Mouse (Mus musculus): Measurements from ENCODE around the gene Inpp5a. TPM values are rescaled to one million over a fixed set of nuclear protein-coding genes. Genes with fewer than 3 reads are reported as not detected.

The Inpp5a gene
- total and polyA plus RNA-seq, 2 experiments from 2014 or later = 43.4 to 65.2 TPM

DNA sequence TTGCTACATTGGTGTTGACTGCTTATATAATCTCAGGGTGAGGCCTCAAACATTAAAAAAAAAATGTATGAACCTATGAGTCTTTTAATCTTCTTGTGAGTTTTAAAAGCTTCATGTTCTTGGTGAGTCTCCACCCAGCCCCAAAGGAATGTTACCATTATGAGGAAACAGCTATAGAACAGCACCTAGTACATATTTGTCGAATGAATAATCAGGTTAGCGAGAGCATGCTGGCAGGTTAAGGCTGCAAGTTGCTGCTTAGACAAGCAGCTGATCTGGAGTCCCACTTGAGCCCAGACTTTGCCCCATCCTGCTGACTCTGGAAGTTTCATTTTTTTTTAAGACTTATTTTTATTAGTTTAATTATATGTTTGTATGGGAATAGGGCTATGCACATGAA, 6.1 kb upstream of the Inpp5a start:
- DNase-seq (ENCODE audit: low spot score) = no peak
- Histone ChIP-seq H3K27me3 (ENCODE audit: control insufficient read depth, insufficient read depth, low read length) (no peaks in the 10 kb centered on the region), H3K9ac (replicated peaks; ENCODE audit: low read depth, low read length) (no peak overlapping the region), H3K27ac (ENCODE audit: low read depth) (no peak overlapping the region), H3K4me3 (ENCODE audit: low read depth, low read length) (no peak overlapping the region), H3K9me3 (replicated peaks; ENCODE audit: control insufficient read depth, low read length) (no peaks in the 10 kb centered on the region), H3K36me3 (replicated peaks; ENCODE audit: control insufficient read depth, insufficient read depth, low read length) (no peaks in the 10 kb centered on the region), H3K4me2 (ENCODE audit: low read depth, low read length) (no peak overlapping the region), H3K4me1 (ENCODE audit: control insufficient read depth, insufficient read depth) (peaks cover 2% of the 10 kb centered on the region; the same call in 1 of the 2 replicates)
- TF ChIP-seq EP300 (IDR thresholded peaks at IDR 0.05; ENCODE audit: low read depth) (no peak), CTCF (IDR thresholded peaks at IDR 0.05; ENCODE audit: low read depth) (no peak)
- ATAC-seq (ENCODE audit: insufficient read depth, low read depth) = no peak
- WGBS = 80% methylated on average over 2 of the region's 2 CpGs

- H3K4me3 ChIP-seq (ENCODE audit: low read depth, low read length) = no peak overlapping the region
- DNase-seq (ENCODE audit: low spot score) (no peak), ATAC-seq (ENCODE audit: insufficient read depth, low read depth) (no peak)
- H3K9ac ChIP-seq (replicated peaks; ENCODE audit: low read depth, low read length) = no peak overlapping the region
- H3K27ac ChIP-seq (ENCODE audit: low read depth) = no peak overlapping the region
- H3K9me3 ChIP-seq (replicated peaks; ENCODE audit: control insufficient read depth, low read length) = no peaks in the 10 kb centered on the region
- no peaks in the 10 kb centered on the region for H3K36me3 ChIP-seq (replicated peaks; ENCODE audit: control insufficient read depth, insufficient read depth, low read length)
- TF ChIP-seq EP300 (IDR thresholded peaks at IDR 0.05; ENCODE audit: low read depth) (no peak), CTCF (IDR thresholded peaks at IDR 0.05; ENCODE audit: low read depth) (no peak)
- H3K4me1 ChIP-seq (ENCODE audit: control insufficient read depth, insufficient read depth) = peaks cover 7% of the 10 kb centered on the region; the same call in 1 of the 2 replicates
- no peaks in the 10 kb centered on the region for H3K27me3 ChIP-seq (ENCODE audit: control insufficient read depth, insufficient read depth, low read length)
- no peak overlapping the region for H3K4me2 ChIP-seq (ENCODE audit: low read depth, low read length)
- 91% methylated on average over 1 of the region's 1 CpGs for WGBS
These were observed 4.4 kb upstream of the Inpp5a start for GRCm38 (mm10) chr7:139384500-139384899.

DNA sequence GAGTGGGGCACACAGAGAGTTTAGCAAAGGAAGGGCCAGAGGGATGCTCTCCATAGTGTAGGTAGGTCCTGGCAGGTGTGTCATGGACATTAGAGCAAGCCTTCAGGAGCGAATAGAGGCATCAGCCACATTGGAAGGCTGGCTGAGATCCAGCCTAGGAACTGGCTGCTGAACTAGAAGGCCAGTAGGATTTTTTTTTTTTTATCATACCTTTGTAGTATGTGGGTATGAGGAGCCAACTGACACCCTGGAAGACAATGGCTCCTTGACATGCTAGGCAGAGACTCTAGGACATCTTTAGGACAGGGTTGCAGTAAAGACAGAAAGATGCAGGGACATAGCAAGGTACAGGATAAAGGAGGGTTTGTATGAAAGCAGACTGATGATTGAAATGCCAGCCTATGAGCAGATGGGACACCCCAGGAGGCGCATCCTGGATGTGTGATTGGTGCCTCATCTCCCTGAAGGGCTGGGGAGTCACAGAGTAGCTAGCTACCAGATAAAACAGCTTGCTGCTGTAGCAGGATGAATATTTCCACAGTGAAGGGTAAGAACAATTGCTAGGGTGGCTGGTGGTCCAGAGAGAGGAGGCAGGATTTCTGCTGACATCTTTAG, 3.9 kb upstream of the Inpp5a start:
- no peaks in the 10 kb centered on the region for H3K36me3 ChIP-seq (replicated peaks; ENCODE audit: control insufficient read depth, insufficient read depth, low read length)
- no peak for TF ChIP-seq CTCF (IDR thresholded peaks at IDR 0.05; ENCODE audit: low read depth)
- TF ChIP-seq EP300 (IDR thresholded peaks at IDR 0.05; ENCODE audit: low read depth) = no peak
- no peak overlapping the region for H3K9ac ChIP-seq (replicated peaks; ENCODE audit: low read depth, low read length)
- WGBS = 72% methylated on average over 2 of the region's 2 CpGs
- no peaks in the 10 kb centered on the region for H3K27me3 ChIP-seq (ENCODE audit: control insufficient read depth, insufficient read depth, low read length)
- H3K9me3 ChIP-seq (replicated peaks; ENCODE audit: control insufficient read depth, low read length) = no peaks in the 10 kb centered on the region
- peaks cover 10% of the 10 kb centered on the region for H3K4me1 ChIP-seq (ENCODE audit: control insufficient read depth, insufficient read depth)
- H3K4me2 ChIP-seq (ENCODE audit: low read depth, low read length) = no peak overlapping the region
- DNase-seq (ENCODE audit: low spot score) = no peak
- ATAC-seq (ENCODE audit: insufficient read depth, low read depth) = no peak
- no peak overlapping the region for H3K27ac ChIP-seq (ENCODE audit: low read depth)
- no peak overlapping the region for H3K4me3 ChIP-seq (ENCODE audit: low read depth, low read length)

DNA sequence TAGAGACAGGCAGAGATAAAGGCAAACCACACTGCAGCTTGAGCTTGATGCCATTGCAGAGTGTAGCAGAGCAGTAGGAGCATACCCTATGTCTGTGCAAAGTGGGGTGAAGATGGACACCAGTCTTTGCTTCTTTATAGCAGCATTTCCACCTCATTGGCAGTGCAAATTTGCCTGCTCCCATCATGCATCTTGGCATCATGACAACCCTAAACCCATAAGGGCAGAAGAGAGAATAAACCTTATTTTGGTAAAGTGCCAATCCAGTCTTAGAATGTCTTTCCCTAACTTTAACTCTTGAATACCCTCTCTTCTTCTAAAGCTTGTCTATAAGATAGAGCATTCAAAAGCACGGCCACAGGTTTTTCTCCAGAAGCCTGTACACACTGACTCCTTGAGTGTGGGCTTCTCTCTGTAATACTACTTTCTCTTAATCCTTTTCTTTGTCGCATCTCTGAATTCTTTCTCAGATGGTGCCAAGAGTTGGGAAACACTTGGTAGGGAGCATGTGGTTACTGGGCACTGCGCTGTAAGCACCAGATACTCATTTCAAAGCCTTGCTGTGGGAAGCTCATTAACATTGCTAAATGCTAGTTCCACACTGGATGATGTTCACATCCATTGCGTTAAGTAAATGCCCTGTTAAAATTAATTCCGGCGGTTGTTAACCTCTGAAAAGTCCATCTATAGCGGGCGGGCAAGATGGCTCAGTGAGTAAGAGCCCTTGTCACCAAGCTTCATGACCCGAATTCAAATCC, 1.8 kb upstream of the Inpp5a start:
- ATAC-seq (ENCODE audit: insufficient read depth, low read depth) = no peak
- H3K36me3 ChIP-seq (replicated peaks; ENCODE audit: control insufficient read depth, insufficient read depth, low read length) = no peaks in the 10 kb centered on the region
- WGBS = 90% methylated on average over 9 of the region's 9 CpGs
- no peak overlapping the region for H3K27ac ChIP-seq (ENCODE audit: low read depth)
- no peak for TF ChIP-seq CTCF (IDR thresholded peaks at IDR 0.05; ENCODE audit: low read depth)
- TF ChIP-seq EP300 (IDR thresholded peaks at IDR 0.05; ENCODE audit: low read depth) = no peak
- no peak overlapping the region for H3K4me3 ChIP-seq (ENCODE audit: low read depth, low read length)
- no peaks in the 10 kb centered on the region for H3K27me3 ChIP-seq (ENCODE audit: control insufficient read depth, insufficient read depth, low read length)
- H3K4me1 ChIP-seq (ENCODE audit: control insufficient read depth, insufficient read depth) = peaks cover 31% of the 10 kb centered on the region
- DNase-seq (ENCODE audit: low spot score) = no peak
- H3K9me3 ChIP-seq (replicated peaks; ENCODE audit: control insufficient read depth, low read length) = no peaks in the 10 kb centered on the region
- H3K9ac ChIP-seq (replicated peaks; ENCODE audit: low read depth, low read length) = no peak overlapping the region
- no peak overlapping the region for H3K4me2 ChIP-seq (ENCODE audit: low read depth, low read length)

DNA sequence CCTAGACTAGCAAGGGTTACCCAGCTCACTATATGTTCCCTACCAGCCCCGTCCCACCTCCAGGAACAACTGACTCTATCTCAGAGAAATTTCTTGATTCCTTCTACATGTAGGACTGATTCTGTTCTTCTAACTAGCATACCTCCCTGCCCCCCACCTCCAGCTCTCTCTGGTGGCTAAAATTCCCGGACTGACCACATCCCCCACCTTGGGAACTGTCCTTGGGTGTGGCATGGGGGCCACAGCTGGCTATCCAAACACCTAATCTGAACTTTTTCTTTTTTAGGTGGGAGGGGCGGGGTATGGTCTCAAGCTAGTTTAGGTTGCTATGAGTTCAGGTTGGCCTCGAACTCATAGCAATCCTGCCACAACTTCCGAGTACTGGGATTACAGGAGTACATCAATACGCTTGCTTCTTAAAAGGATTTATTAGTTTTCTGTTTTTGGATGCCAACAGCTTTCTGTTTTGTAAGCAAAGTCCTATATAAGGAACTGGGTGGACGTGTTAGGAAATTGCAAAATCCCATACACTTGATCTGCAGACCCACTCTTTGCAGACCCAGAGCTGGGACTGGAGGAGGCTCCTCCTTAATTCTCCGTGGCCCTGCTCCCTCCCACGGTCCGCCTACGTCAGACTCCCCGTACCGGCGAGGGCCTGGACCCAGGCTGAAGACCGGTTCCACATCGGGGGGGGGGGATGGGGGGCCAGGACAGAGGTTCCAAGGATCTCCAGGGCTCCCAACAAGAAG, 814 bp upstream of the Inpp5a start:
- Histone ChIP-seq H3K4me1 (ENCODE audit: control insufficient read depth, insufficient read depth) (peaks cover 41% of the 10 kb centered on the region), H3K4me3 (ENCODE audit: low read depth, low read length) (peak overlapping the region; percentile 85), H3K36me3 (replicated peaks; ENCODE audit: control insufficient read depth, insufficient read depth, low read length) (no peaks in the 10 kb centered on the region), H3K27ac (ENCODE audit: low read depth) (peak overlapping the region; percentile 89), H3K9ac (replicated peaks; ENCODE audit: low read depth, low read length) (peak overlapping the region; percentile 83), H3K27me3 (ENCODE audit: control insufficient read depth, insufficient read depth, low read length) (no peaks in the 10 kb centered on the region), H3K4me2 (ENCODE audit: low read depth, low read length) (peak overlapping the region; percentile 60), H3K9me3 (replicated peaks; ENCODE audit: control insufficient read depth, low read length) (no peaks in the 10 kb centered on the region)
- WGBS = 17% methylated on average over 16 of the region's 16 CpGs
- ATAC-seq (ENCODE audit: insufficient read depth, low read depth) (peak; percentile 45), DNase-seq (ENCODE audit: low spot score) (no peak)
- TF ChIP-seq CTCF (IDR thresholded peaks at IDR 0.05; ENCODE audit: low read depth) = no peak
- TF ChIP-seq EP300 (IDR thresholded peaks at IDR 0.05; ENCODE audit: low read depth) = no peak

Measured in heart, postnatal 0 days (tissue).